Mouse (Mus musculus) spleen, adult 2 months (tissue): ENCODE results near the gene P4hb.

Experiments used
- CTCF ChIP-seq: fragments of 200-500 bp; IDR thresholded peaks from 2 replicates; pipeline ENCODE4 v1.5.1; 2011; ENCODE audit warnings: mild to moderate bottlenecking, inconsistent platforms; ENCODE audit not compliant: insufficient read depth, insufficient read length, insufficient replicate concordance; ENCODE audit errors: extremely low read depth
- POLR2A ChIP-seq: fragments of 200-500 bp; IDR thresholded peaks from 2 replicates; pipeline ENCODE4 v1.6.1; 2011; ENCODE audit warnings: low read depth, low read length, inconsistent platforms

DNA sequence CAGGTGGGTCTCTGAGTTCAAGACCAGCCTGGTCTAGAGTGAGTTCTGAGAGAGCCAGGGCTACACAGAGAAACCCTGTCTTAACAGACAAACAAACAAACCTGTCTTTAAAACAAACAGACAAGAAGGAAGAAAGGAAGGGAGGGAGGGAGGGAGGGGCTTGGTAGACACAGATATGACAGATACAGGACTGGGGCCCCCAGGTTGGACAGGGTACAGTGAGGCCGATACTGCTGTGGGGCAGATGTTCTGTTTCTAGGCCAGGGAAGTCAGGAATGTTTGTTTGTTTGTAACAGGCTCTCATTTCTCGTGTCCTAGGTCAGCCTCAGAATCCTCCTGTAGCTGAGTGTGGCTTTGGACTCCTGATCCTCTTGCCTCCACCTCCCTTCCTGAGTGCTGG is 30.5 kb upstream of the P4hb start:
- TF ChIP-seq CTCF (no peak), POLR2A (no peak)
